Mouse (Mus musculus): ENCODE data around the gene Notch3.

GRCm38 (mm10) chr17:32146718-32147117, 19.9 kb downstream of the Notch3 start:
- TF ChIP-seq CTCF (IDR thresholded peaks at IDR 0.05; ENCODE audit: low read depth) (no peak), EP300 (IDR thresholded peaks at IDR 0.05; ENCODE audit: low read depth) (no peak)
